Mouse (Mus musculus) right cerebral cortex, postnatal 4 days (tissue): ENCODE results near the gene Ikbip.

ENCODE experiments used
- DNase-seq: peaks from one replicate; pipeline ENCODE4 v3.0.0-alpha.2; 2022

Ikbip gene

GRCm38 (mm10) chr10:91122646-91123045, 39.9 kb downstream of the Ikbip start:
- DNase-seq, result no peak

- peak; percentile 8 for DNase-seq
Observed at GRCm38 (mm10) chr10:91123281-91123827, 40.6 kb downstream of the Ikbip start.

DNA sequence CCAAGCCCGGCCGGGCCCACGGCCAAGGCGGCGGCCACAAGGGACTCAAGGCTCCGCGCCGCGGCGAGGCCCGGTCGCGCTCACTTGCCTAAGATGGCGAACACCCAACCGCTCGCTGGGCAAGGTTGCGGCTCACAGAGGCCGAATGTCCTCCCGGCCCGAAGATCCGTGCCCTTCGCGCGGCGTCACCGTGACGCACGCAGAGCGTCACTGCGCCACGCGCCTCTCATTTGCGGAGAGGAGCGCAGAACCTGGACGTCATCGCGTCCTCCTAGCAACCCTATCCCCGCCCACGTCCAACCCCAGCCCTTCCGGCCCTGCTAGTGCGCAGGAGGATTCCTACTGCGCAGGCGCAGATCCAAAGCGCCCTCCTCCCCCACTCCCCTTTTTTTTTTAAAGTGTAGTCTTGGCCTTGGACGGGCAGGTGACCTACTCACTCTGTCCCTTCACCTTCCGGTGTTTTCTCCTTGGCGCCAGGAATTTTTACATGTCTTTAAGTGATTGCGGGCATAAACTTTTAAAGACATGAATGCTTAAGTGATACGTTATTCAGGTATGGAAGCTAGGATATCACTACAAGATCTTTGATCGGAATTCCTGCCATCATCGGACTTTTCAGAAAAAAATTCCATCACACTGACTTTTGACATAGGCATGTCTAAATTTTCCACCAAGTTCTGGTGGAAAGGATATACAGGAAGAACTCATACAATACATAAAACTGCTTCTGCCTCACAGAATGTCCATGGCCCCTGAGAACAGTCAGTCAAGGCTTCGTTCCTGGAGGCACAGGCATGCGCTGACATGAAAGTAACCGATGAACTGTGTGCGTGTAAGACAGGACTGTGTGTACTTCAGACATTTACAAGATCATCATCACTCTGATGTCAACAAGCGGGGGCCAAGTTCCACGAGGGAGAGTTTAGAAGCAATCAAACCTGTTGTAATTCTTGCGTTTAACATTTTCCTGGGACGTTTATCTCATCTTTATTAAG, 41.4 kb downstream of the Ikbip start, which contains the start of gene Slc25a3:
Slc25a3 (minus strand) TSS at position 232 of the 995 bp plus-strand sequence.
- peak; percentile 97 for DNase-seq

GRCm38 (mm10) chr10:91126618-91127355, 44.0 kb downstream of the Ikbip start:
- no peak for DNase-seq

DNA sequence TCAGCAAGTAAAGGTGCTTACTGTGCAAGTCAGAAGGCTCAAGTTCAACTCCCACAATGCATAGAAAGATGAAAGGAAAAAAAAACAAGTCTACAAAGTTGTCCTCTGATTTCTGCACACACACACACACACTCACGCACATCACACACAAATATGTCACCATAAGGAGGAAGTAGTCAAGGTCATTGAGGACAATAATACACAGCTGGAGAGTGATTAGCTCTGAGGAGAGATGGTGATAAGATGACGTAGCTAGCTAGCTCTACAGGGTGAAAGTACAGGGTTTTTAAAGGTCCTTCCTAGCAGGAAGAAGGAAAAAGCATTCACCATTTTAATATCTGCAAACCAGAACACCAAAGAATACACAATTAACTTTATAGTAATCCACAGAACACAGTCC, 44.7 kb downstream of the Ikbip start:
- no peak for DNase-seq

DNA sequence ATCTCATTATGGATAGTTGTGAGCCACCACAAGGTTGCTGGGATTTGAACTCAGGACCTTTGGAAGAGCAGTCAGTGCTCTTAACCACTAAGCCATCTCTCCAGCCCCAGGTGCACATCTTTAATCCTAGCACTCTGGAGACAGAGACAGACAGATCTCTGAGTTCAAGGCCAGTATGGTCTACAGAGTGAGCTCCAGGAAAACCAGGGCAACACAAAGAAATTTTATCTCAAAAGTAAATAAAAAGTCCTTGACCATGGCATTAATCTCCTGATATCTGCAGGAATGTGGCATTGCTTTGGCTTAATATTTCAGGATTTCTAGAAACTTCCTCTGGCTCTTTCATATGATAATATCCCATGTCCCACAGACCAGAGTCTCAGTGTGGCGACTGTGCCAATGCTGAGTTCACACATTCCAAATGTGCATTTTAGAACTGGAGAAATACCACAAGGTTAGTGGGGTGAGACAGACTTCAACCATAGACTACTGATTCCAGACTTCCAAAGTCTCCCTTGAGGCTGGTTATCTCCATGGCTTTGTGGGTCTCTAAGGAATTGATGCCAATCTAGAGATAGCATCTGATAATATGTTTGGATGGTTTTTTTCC, 45.9 kb downstream of the Ikbip start:
- no peak for DNase-seq

- no peak for DNase-seq
Observed at GRCm38 (mm10) chr10:91130792-91131191, 48.1 kb downstream of the Ikbip start.

GRCm38 (mm10) chr10:91131565-91131964, 48.8 kb downstream of the Ikbip start:
- DNase-seq, result no peak

DNA sequence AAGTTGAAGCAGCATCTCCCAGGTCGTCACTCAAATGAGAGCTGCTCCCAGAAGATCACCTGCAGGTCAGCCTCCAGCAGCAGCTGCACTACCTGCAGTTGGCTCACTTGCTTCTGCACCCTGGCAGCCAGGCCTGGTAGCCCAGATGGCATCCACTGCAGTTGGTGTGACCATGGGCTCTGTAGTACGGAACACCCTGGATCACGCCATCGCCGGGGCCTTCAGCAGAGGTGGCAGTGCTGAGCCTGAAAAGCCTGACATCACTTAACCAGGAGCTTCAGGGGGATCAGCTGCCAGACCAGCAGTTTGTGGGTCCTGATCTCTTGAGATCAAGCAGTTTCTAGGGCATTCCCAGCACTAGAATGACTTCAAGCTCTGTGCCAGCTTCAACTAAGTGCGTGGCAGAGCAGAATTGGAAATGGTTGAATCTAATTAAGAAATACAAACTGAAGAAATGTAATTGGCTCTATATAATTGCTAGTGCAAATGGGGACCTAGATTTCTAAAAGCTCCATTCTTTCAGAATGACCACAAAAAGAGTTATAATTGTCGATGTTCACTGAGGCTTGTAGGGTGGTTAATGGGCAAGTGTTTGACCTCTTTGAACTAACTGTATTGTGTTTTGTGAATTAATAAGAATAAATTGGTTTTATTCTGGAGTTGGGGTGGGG, 52.7 kb downstream of the Ikbip start:
- DNase-seq, result no peak

DNA sequence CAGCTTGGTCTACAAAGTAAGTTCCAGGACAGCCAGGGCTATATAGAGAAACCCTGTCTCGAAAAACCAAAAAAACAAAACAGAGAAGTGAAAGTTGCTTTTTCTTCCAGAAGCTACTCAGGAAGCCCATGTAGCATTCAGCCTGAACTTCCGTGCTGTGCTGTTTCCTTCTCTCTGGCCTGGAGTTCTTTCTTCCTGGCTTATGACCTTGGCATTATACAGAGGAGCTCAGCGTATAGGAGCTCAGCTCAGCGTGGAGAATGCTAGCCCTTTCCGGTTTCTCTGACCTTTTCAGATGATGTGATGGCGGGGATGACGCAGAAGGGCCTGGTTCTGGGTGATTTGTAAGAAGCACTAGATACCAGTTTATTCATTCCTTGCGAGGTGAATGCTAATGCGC, 54.7 kb downstream of the Ikbip start:
- DNase-seq, result no peak

GRCm38 (mm10) chr10:91138317-91138716, 55.6 kb downstream of the Ikbip start:
- DNase-seq, result no peak

DNA sequence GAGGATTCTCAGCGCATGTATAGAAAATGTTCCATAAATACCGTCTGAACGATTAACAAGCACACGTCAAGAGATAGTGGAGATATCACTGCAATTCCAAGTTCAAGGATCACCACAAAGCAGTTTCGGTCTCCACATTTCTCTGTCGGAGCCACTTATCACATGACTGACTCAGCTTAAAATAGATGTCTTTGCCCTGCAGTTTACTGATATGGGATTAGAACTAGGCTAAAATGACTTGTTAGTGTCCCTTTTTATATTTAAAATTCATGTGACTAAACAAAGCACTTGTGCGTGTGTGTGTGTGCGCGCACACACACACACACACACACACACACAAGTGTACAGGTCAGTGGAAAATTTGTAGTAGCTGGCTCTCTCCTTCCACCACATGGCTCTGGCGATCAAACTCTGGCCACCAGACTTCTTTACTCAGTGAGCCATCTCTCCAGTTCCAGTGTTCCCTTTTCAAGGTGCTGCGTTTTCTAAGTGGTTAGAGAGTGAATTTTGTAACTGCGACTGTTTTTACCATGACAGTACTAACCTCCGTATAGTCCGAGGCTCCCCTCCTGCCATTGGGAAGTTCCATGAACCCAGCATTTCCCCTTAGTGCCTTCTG, 56.5 kb downstream of the Ikbip start:
- no peak for DNase-seq

DNA sequence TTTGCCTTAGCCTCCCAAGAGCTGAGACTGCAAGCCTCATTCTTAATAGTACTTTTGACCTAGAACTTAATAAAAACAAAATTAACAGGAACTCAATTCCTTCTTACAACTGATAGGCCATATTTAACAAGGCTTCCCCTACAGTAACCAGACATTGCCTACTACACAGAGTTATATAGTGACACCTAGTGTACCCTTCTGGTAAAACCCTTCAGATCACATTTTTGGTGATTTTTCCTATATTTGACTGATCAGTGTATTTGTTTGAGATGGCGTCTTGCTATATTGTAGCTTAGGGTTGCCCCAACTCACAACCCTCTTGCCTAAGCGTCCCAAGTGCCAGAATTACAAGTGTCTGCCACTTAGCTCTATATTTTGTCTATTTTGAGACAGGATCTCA, 58.8 kb downstream of the Ikbip start:
- DNase-seq, result no peak

- no peak for DNase-seq
Observed at GRCm38 (mm10) chr10:91142654-91143191, 60.0 kb downstream of the Ikbip start.

- DNase-seq, result no peak
Observed at GRCm38 (mm10) chr10:91143313-91144230, 60.8 kb downstream of the Ikbip start.

- no peak for DNase-seq
Observed at GRCm38 (mm10) chr10:91145413-91145812, 62.7 kb downstream of the Ikbip start.
